Mouse (Mus musculus) right cerebral cortex, adult 18-20 months (tissue): ENCODE results near the gene Apol7e.
"Not testable (repeated sequence)": the region's sequence is repeated elsewhere in the genome, so short reads cannot be mapped to it uniquely, and the experiment has no call there.

Experiments used
- DNase-seq: peaks from one replicate; pipeline ENCODE4 v3.0.0; 2022; ENCODE audit warnings: mixed read lengths

Apol7e gene

GRCm38 (mm10) chr15:77698656-77699055, at the start of gene Apol7e:
Apol7e (plus strand) TSS chr15:77698857.
- not testable (repeated sequence) for DNase-seq

DNA sequence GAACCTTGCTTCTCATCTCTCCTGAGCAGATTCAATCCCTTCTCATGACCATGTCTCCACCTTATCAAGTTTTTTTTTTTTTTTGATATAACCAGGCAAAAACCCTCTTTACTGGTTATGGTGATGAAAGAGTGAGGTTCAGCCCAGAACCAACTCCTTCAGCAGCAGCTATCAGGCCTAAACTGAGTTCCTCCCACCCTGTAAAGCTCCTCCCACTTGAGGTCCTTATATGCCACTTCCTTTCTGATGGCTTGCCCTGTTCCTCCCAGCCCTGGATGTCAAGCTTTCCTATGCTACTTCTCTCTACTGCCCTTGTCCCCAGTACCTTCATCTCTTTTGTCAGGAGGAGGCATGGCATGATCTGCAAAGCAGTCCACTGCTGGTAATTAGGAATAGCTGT, 47.5 kb upstream of the Apol7e start:
- not testable (repeated sequence) for DNase-seq

DNA sequence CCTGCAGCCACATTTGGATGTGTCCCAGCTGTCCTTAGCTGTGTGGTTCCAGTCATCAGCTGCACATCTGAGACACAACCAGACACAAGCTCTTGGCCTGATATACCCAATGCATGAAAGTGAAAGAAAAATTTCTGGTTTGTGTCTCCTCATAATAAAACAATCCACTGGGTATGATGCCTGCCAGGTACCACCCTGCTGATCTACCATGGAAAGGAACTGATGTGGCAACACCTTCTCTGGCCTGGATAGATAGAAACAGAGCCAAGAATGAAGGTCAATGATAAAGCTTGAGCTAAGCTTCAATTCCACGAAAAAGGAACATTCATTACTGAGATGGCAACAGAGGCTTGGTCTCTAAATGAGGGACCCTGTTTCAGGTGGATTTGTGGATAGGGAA, 38.9 kb upstream of the Apol7e start:
- not testable (repeated sequence) for DNase-seq

DNA sequence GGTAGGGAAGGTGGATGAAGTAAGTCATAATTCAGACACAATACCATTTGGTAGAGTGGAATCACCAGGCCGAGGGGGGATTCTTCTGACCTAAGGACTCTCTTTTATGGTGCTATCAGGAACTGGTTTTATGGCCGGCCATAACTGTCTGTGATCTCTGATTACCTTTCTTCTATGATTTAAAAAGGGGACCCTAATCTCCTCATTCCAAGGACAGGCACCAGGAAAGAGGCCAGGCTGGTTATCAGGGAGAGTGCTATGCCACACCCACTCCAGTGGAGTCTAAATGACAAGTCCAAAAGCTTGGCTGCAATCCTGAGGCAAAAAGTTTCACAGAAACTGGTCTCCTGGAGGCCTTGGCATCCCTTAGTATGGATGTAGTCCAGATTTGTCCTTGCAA, 36.8 kb upstream of the Apol7e start:
- not testable (repeated sequence) for DNase-seq

- not testable (repeated sequence) for DNase-seq
Observed at GRCm38 (mm10) chr15:77674081-77674480, 24.6 kb upstream of the Apol7e start.

- not testable (repeated sequence) for DNase-seq
Observed at GRCm38 (mm10) chr15:77683944-77684343, 14.7 kb upstream of the Apol7e start.

- not testable (repeated sequence) for DNase-seq
Observed at GRCm38 (mm10) chr15:77691532-77692311, 6.9 kb upstream of the Apol7e start.

DNA sequence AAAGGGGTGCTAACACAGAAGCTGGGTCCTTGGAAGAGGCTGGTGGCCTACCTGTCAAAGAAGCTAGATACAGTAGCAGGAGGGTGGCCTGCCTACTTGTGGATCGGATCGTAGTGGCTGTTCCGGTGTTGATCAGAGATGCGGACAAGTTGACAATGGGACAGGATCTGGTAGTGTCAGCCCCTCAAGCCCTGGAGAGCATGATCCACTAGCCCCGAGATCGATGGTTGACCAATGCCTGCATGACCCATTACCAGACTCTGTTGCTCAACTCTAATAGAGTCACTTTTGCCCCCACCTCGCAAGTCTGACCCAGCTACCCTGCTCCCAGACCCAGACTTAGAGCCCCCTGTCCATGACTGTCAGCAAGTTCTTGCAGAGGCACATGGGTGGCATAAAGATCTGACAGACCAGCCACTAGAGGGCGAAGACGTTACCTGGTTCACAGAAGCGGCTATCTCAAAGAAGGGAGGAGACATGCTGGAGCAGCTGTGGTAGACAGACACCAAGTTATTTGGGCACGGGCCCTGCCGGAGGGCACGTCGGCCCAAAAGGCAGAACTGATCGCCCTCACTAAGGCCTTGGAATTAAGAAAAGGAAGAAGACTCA, 3.9 kb upstream of the Apol7e start:
- DNase-seq, result peak; percentile 7

- DNase-seq, result not testable (repeated sequence)
Observed at GRCm38 (mm10) chr15:77705306-77705705, 6.6 kb downstream of the Apol7e start.

GRCm38 (mm10) chr15:77708936-77709335, 10.3 kb downstream of the Apol7e start:
- DNase-seq, result not testable (repeated sequence)

DNA sequence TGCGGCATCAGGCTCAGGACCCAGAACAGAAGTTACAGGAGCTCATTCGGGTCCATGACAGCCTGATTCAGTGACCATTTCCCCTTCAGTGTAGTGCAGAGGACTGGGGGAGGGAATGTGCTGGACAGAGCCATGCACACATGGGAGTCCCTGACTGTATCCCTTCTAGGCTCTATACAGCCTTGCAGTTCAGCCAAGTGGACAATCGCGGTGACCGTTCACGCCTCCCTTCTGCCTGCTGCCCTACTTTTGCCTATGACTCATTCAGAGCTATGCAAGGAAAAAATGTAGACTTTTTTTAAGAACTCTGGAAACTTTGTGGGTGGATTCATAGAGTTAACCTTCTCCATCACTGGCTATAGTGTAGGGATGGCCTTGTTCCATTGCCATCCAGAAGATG, 19.6 kb downstream of the Apol7e start:
- not testable (repeated sequence) for DNase-seq

DNA sequence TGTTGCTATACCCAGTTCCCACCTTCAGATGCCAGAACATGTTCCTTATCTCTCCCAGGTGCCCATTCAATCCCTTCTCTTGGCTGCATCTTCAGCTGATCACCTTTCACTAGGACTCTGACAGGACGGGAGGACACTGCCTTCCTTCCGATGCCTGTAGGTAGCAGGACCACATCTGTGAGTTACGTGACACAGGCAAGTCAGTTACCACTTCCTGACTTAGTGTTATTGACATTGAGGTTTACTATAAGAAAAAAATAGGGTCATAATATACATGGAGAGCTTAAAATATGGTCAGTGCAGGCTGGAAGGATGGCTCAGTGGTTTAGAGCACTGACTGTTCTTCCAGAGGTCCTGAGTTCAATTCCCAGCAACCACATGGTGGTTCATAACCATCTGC, 22.9 kb downstream of the Apol7e start:
- not testable (repeated sequence) for DNase-seq

DNA sequence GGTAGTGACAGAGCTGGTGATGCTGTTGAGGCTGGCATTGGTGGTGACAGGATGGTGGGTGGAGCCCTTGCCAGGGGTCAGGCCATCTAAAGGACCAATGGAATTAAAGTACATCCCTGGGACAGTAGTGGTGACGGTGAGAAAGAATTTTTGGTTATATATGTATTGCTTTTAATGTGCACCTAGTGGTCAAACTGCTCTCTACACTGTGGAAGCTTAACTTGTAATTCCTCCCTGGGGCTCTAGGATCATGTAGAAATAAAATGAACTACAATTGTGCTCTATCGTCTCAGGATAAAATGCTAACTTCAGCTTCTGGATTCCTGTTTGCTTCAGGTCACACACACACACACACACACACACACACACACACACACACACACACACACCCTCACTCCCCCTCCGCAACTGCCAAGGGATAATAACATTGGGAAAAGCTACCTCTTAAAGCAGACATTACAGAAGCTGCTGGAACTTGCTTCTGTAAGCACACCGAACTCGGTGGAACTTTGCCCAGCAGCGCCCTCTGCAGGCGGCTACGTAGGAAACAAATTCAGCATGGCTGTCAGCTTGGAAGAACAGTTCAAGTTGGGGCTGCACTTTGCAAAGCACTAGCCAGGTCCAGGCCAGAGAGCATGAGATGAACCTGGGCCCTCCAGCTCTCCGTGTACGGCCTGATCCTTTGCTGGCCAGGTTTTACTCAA, 25.7 kb downstream of the Apol7e start:
- DNase-seq, result not testable (repeated sequence)

- not testable (repeated sequence) for DNase-seq
Observed at GRCm38 (mm10) chr15:77725393-77726020, 26.9 kb downstream of the Apol7e start.

DNA sequence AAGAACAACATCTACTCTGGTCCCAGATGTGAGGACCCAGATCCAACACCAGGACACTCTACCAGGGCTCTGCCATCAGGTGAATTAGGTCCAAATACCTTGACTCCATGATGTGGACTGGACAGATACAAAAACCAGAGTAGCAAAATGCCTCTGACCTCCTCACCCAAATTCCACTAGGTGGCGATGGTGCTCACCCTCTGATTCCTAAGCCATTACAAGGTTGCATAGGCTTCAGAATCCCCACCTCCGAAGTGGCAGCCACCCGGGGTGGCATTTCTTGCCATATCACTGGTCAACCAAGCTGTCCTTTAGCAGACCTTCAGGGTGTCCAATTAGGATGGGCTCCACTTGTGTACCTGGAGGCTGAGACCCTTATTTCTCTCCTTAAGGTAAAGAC, 28.5 kb downstream of the Apol7e start:
- not testable (repeated sequence) for DNase-seq

DNA sequence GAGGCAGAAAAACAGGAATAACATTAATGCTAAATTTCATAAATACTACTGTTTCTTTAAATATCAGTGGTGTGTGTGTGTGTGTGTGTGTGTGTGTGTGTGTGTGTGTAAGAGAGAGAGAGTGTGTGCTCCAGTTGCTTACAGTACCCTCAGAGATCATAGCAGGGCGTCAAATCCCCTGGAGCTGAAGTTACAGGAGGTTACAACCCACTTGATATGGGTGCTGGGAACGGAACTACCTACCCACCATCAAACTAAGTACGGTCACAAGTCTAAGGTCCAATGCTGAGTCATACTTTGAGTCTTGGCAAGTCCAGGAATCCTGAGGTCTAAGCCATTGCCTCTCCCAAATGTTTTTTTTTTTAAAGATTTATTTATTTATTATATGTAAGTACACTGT, 29.1 kb downstream of the Apol7e start:
- not testable (repeated sequence) for DNase-seq

DNA sequence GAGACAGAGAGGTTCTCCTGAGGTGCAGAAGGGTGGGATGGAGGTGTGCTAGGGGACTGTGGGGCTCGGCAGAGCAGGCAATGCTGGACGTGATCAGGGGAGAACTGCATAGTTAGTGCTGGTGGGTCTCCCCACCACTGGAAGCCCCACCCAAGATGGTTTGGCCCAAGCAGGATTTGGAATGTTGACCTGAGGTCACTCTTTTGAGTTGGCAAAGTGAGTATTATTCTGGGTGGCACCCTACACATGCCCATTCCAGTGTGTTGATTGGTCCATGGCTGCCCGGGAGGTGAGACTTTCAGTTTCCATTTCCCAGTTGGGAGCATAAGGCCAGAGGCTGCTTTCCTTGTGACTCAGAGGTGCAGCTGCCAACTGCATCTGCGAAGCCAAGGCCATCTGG, 30.1 kb downstream of the Apol7e start, which contains the start of gene Apol9b:
Apol9b (plus strand) TSS at position 301 of the 400 bp plus-strand sequence.
- DNase-seq, result not testable (repeated sequence)

DNA sequence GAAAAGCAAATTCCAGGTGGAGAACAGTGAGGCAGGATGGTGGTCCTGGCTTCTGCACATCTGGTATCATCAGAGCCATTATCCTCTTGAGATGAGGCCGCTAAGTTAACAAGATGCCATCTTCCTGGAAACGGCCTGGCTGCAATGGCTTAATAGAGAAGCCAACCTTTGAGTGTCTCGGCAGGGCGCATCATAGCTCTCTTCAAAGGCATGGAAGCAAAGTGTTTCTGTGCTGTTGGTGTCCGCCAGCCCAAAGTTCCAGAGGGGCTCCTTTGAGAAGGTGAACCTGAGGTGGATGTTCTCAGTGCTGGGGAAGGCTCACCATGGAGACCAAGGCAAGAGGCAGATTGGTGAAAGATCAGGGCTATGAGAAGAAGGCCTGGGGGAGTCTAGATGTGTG, 32.9 kb downstream of the Apol7e start:
- DNase-seq, result no peak

- DNase-seq, result not testable (repeated sequence)
Observed at GRCm38 (mm10) chr15:77732851-77733250, 34.2 kb downstream of the Apol7e start.

DNA sequence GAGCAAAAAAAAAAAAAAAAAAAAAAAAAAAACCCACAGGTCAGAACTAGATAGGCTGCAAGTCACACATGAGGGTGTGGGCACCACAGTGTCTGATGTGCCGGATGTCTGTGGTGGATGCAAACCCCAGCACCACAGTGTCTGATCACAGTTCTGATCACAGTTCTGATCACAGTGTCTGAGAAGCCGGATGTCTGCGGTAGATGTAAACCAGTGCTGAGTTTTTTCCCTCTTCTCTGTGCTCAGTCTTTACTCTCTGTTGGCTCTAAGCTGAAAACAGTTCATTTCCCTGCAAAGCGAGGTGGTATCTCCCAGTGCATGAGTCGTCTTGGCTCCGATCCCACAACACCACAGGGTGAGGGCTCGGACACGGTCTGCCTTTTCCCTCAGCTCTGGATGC, 34.7 kb downstream of the Apol7e start:
- not testable (repeated sequence) for DNase-seq

DNA sequence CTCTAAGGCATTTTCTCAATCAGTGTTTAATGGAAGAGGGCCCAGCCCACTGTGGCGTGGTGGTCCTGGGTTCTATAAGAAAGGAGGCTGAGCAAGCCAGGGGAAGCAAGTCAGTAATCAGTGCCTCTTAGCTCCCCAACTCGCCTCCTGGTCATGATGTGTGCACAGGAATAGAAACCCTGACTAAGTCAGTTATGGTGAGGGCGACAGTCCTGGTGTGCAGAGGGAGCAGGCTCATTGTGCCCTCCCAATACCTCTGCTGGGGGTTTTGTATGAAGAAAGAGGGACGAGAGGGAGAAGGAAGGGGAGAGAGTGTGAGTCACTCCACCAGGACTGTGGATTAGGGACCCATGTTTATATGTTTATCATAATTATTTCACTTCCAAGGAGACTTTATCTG, 35.2 kb downstream of the Apol7e start:
- DNase-seq, result not testable (repeated sequence)

DNA sequence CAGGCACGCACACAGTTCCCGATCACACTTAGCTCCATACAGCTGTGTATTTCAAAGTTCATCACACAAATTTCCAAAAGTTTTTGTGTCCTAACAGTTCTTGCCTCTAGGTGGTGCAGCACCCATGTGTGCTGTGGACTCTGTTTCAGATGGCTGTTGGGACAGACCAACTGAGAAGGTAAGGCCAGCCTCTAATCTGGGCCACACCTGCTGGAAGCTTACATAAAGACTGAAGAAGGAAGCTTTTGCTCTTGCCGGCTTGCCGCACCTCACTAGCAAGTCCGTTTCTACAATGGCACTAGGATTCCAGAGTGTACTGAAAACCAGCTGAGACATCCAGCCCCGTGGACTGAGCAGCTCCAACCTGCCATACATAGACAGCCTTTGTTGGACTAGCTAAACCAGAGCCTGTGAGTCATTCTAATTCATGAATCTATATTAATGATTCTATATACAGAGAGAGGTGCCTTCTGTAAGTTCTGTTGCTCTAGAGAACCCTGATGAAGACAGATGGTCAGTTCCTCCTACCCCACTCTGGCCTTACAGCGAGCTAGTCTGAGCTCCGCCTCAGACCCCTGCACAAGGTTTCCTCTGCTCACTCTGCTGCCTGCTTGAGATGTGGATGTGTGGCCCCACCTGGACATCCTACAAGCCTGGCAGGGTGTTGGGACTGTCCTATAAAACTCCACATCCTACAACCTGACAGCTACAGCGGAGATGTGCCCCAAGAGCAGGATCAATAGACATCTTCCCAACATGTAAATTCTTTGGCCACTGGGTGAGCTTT, 42.0 kb downstream of the Apol7e start:
- no peak for DNase-seq
